Mouse (Mus musculus) A20 (cell line): ENCODE data around the gene Tmco2.
"Not testable (repeated sequence)": the region's sequence is repeated elsewhere in the genome, so short reads cannot be mapped to it uniquely, and the experiment has no call there.

Source experiments
- DNase-seq: peaks from one replicate; pipeline ENCODE4 v3.0.0-alpha.2; 2011; ENCODE audit warnings: low read depth, low spot score

The Tmco2 gene

GRCm38 (mm10) chr4:121109126-121109525 is at the start of gene Tmco2:
Gene Tmco2, minus strand, starts transcription at chr4:121109226.
- no peak for DNase-seq

GRCm38 (mm10) chr4:121103304-121103703 is 5.7 kb downstream of the Tmco2 start:
- DNase-seq, result no peak

DNA sequence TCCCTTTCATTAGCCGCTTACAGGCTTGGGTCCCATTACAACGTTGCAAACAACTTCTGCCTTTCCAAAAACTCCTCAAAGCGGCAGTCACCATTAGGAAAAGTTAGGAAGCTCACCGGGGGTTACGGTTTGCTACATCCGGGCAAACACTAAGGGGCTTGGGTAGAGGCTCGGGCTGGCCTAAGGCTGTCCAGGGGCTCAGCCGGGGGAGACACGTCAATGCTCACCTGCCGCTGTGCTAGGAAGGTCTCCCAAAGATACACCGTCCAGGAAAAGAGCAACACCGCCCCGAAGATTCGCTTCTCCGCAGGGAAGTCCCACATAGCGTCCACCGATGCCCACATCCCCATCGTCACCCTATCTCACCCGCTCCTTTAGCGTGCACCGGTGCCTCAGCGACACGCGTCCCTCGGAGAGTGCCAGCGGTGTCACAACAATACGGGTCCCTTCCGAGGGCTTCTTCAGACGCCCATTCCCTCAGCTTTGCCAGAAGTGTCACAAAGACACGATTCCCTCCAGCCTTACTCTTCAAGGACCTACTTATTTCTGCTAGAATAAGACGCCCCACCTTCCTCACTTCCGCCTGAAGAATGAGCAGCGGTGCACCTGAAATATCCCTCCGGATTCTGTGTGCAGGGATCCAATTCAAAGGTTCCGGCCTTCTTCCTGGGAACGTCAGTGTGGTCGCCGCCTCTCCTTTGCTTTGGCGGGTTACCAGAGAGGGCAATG is 11.2 kb downstream of the Tmco2 start, which contains the start of gene Zmpste24:
Gene Zmpste24, minus strand, starts transcription at position 592 of the 729 bp plus-strand sequence.
- DNase-seq, result peak; percentile 96

DNA sequence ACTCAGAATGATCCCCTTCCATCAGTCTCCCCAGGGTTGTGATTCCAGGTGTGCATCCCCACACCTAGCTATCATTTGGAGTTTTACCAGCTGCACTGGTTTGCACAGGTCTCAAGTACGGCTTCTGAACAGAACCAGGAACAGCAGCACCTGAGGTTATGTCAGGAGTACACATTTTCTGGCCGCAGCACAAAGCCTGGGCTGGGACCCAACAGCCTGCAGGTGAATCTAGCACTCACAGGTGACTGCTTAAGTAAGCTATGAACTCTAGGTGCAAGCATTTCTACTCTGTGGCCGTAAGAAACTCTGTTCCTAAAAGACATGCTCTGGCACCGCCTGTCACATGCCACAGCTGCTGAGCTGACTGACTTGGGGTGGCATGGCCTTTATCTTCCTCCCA is 18.8 kb downstream of the Tmco2 start:
- no peak for DNase-seq

GRCm38 (mm10) chr4:121088696-121089095 is 20.3 kb downstream of the Tmco2 start:
- DNase-seq, result no peak

DNA sequence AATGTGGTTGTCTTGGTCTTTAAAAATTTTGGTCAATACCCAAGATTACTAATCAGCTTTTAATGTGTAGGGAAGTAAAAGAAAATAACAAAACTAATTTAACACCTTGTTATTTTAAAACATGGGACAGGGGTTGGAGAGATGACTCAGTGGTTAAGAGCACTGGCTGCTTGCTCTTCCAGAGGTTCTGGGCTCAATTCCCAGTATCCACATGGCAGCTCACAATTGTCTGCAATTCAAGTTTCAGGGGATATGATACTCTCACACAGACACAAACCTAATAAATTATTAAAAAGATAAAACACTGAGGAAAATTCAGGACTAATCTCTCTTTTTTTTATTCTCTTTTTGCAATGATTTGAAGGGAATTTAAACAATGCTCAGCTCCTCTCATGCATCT is 24.5 kb downstream of the Tmco2 start:
- no peak for DNase-seq

DNA sequence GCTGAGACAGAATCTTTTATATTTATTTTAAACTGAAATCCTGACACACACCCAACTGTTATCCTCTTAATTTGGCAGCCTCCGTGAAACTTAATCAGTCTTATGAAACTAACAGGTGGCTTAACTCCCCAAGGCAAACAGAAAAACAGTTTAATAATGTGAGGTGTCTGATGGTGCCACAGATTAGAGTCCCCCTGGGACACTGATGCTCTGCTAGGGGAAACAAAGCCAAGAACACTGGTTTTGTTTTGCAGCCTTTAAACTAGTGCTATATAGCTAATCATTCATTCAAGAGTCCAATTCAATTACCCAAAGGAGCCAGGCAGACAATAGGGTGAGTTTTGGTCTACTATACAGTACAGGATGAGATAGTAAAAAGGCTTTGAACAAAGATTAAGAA is 28.6 kb downstream of the Tmco2 start:
- DNase-seq, result peak; percentile 47

- DNase-seq, result no peak
These were observed 30.9 kb downstream of the Tmco2 start for GRCm38 (mm10) chr4:121077915-121078646.

DNA sequence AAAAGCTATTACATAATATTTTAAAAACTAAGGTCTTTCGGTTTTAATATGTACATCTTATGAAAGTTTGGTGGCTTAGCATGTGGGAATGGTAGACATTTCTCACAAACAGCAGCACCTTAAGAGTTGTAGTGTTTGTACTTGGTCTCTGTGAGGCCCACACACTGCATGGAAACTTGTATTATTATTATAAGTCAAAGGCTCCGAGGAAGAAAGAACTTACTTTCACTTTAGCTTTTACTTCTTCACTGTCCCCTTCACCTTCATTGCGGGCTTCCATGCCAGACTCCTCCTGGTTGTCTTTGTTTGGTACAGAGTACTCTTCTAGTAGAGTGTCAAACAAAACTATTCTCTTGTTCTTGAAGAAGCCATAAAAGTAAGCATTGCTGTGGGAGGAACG is 34.8 kb downstream of the Tmco2 start:
- peak; percentile 44 for DNase-seq

DNA sequence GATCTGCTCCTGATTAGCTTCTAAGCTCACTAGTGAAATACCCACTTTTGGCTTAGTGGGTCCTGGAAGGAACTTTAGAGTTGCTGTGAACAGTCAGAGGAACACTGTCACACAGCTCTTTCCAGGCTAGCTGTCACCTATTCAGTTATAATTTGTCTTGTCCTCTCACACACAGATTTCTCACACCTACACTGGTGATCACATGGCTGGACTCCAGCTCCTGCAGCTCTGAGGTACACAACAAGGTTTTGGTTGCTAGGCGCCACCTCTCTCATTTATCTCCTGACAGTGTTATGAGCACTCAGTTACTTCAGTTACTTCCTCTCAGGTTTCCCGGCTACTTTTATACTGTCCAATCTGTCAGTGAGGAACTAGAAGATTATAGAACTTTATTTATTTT is 43.7 kb downstream of the Tmco2 start:
- DNase-seq, result no peak

GRCm38 (mm10) chr4:121059218-121059617 is 49.8 kb downstream of the Tmco2 start:
- not testable (repeated sequence) for DNase-seq

DNA sequence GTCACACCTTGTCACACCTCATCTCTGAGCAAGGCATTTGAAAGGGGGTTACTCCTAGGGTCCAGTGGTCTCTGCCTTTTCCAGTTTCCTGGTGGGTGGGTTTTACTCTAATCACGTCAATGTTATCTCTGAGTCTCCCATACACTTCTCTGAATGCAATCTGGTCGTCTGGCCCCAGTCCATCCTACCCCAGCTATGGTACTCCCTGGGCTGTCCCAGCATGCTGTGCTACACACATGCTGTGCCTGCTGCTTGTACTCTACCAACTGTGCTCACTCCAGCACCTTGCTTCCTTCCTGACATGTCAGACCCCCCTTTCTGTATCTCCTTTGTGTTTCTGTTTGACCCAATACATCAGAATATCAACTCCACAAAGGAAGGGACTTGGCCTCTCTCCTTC is 52.0 kb downstream of the Tmco2 start:
- DNase-seq, result no peak

GRCm38 (mm10) chr4:121056342-121056741 is 52.7 kb downstream of the Tmco2 start:
- peak; percentile 35 for DNase-seq
